Mouse (Mus musculus) kidney, adult 2 months (tissue): ENCODE data around the gene Slc10a7.

Experiments
- CTCF ChIP-seq: fragments of 200-500 bp; conservative IDR thresholded peaks from 2 replicates; pipeline ENCODE4 v1.5.1; 2011; ENCODE audit warnings: low read depth, mild to moderate bottlenecking, control low read depth, low read length, moderate library complexity, mixed read lengths; ENCODE audit not compliant: insufficient read depth, insufficient read length
- POLR2A ChIP-seq: fragments of 200-500 bp; IDR thresholded peaks from one replicate; pipeline ENCODE4 v1.6.1; 2011; ENCODE audit warnings: low read depth, low read length, control low read depth

DNA sequence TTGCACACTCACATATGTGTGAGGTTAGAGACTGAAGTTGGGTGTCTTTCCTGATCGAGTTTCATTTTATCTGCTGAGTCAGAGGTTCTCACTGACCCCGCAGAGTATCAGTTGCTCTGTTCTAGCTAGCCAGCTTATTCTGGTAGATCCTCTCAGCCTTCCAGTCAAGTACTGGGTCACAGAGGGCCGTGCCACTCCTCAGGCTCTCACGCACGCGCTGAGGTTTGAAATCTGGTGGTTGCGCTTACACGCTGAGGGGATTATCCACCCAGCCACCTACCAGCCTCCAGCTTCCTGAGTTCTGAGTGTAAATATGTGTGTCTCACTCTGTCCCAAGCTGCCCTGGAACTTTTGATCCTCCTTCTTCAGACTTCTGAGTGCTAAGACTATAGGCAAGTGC lies 59.0 kb downstream of the Slc10a7 start:
- TF ChIP-seq CTCF: no peak
- no peak for TF ChIP-seq POLR2A
